Mouse (Mus musculus): ENCODE results near the gene Rbms3.
A peak's percentile ranks its signal among the peaks of the same experiment; 100 is the strongest.

Gene Rbms3

GRCm38 (mm10) chr9:117373164-117373741, 256.5 kb downstream of the Rbms3 start:
- no peak for DNase-seq (ENCODE audit: low spot score)

DNA sequence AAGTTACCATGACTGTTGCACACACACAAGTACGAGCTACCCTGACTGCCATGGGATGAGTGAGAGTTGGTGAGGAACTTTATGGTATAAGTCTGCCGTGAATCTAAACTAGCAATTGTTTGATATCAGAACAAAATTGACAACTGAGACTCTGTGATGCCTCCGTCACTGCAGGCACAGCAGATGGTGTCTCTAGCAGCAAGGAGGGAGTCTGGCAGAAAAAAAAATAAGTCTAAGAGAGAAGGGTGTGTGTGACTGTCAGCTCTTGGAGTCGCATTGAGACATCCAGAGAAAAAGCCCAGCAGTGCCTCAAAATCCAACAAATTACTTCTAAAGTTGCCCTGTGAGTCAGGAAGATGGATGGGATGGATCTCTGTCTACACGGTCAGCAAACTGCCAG, 257.7 kb downstream of the Rbms3 start:
- DNase-seq (ENCODE audit: low spot score) = no peak

DNA sequence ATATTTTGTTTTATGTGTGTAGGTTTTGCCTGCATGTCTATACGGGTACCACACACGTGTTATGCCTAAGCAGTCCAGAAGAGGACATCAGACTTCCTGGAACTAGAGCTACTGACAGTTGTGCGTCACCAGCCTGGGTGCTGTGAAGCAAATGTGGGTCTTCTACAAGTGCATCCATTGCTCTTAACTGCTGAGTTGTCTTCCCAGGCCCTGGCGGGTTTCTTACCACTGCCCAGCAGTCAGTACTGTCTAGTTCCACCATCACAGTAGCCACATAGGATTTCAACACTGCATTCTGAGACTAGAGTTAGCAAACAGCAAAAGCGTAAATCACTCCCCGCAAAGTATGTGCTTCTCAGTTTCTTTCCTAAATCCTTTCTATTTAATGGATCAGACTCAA, 259.6 kb downstream of the Rbms3 start:
- no peak for DNase-seq (ENCODE audit: low spot score)

DNA sequence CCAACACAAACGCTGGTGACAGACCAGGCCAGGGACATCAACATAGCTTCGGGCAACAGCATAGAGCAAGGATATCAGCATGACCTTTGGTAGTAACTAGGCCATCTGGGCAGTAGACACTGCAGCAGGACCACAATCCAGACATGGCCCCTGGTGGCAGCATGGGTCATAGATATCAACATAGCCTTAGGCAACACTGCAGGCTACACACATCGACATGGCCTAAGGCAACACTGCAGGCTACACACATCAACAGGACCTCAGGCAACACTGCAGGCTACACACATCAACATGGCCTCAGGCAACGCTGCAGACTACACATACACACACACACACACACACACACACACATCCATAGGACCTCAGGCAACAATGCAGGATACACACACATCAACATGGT, 261.7 kb downstream of the Rbms3 start:
- DNase-seq (ENCODE audit: low spot score) = no peak

DNA sequence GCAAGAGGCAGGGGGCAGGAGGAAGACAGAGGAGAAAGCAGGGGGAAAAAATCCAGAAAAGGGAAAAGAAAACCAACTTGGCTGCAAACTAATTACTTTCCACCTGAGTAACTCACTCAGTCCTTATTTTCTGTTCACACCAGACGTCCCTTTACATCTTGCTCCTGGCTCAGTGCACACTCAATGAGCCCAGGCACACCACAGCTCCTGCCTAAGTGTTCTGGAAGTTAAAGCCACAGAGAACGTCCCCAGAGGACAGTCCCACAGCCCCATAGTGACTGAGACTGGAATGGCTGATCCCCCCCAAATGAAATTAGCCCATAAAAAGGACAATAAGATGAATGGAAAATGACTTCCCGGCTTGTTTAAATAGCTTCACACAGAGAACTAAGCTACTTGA, 265.1 kb downstream of the Rbms3 start:
- DNase-seq (ENCODE audit: low spot score) = no peak

GRCm38 (mm10) chr9:117361431-117361830, 268.3 kb downstream of the Rbms3 start:
- DNase-seq (ENCODE audit: low spot score) = no peak

DNA sequence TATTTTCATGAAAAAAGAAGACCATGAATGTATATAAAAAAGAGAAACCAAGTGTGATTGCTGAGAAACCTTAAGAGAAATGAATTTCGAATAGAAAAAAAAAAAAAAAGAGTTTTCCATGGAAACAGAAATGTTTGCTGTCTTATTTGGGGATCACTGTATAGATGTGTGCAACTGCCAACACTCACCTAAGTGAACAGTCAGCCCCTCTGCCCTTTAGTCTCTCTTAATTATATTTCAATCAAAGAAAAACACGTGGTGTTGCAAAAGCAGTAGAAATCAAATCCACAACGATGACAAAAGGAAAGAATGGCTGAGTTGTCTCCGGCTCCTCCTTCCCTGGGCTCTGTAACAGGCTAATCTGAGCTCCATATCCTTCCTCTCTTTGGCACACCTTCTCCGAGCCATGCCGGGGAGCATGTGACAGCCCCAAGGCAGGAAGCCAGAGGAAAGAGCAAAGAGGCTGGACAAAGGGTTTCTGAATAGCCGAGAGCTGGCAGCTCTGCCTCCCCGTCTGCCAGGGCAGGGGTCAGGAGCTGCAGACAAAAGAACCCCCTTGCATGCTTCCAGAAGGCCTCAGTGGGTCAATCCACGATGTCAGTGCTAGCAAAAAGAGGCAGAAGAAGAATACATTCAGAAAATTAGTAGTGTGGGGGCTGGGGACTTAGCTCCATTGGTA, 272.8 kb downstream of the Rbms3 start:
- DNase-seq (ENCODE audit: low spot score) = peak; percentile 52

DNA sequence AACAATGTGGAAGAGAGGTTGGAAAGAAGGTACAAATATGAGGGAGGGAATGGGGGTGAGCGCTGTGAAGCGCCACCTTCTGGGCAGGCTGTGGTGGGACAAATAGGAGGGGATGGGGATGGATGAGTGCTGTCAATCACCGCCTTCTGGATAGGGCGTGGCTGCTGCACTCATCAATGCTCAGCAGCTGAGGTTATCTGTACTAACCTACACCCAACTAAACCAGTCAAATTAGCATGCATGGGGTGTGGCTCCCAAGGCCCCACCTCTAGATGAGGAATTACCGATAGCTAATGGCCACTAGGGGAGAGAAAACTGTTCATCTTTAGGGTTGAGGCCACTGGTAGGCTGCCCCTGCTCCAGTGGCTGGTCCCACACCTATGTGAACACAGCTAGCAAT, 274.2 kb downstream of the Rbms3 start:
- DNase-seq (ENCODE audit: low spot score) = no peak

DNA sequence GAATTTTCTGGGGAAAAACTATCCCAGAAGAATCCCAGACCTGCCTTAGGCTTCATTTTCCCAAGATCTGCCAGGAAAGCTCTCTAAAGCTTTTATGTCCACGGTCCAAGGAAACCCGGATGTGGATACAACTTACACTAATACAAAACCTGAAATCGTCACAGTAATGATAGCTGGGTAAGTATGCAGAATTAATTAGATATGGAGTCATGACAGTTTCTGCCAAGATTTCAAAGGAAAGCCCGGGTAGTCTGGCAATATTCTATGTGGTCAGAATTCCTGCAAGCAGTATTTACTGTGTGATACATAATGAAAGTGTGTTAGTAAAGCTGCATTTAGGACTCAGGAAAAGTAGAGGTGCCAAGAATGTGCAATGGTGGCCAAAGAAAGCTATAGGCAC, 287.4 kb downstream of the Rbms3 start:
- DNase-seq (ENCODE audit: low spot score) = no peak

GRCm38 (mm10) chr9:117330681-117331080, 299.0 kb downstream of the Rbms3 start:
- no peak for DNase-seq (ENCODE audit: low spot score)

- no peak for DNase-seq (ENCODE audit: low spot score)
These were observed 310.4 kb downstream of the Rbms3 start for GRCm38 (mm10) chr9:117319271-117319670.

GRCm38 (mm10) chr9:117318461-117318860, 311.3 kb downstream of the Rbms3 start:
- DNase-seq (ENCODE audit: low spot score) = no peak

DNA sequence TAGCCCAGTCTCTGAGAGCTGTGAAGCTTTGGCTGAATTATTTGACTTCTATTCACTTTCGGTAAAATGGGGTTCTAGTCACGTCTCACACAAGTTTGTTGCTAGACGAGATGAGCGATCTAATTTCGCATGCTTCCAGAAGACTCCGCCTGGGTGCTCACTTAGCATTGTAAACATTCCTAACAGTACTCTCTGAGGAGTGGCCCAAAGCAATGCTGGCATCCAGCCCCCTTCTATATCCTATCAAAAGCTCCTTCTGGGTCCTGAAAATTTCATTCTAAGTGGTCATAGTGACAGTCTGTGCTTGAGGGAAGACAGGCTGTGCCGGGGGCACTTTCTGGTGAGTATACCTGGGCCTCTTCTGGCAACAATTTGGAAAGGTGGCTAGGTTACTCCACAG, 312.5 kb downstream of the Rbms3 start:
- DNase-seq (ENCODE audit: low spot score) = no peak

DNA sequence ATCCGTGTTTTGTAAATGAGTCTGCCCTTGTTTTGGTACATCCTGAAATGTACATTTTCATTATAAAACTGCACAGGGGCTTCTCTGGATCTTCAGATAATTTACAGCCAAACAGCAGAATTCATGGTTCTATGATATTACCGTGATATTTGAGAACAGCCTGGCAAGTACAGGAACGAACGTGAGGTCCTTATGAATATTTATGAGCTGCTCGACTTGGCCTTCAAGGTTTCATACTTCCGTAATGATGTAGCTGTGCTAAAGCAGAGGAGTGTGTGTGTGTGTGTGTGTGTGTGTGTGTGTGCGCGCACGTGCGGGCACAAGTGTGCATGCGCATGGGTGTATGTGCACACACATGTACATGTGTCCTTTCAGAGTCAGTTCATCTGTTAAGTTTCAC, 316.1 kb downstream of the Rbms3 start:
- DNase-seq (ENCODE audit: low spot score) = no peak

DNA sequence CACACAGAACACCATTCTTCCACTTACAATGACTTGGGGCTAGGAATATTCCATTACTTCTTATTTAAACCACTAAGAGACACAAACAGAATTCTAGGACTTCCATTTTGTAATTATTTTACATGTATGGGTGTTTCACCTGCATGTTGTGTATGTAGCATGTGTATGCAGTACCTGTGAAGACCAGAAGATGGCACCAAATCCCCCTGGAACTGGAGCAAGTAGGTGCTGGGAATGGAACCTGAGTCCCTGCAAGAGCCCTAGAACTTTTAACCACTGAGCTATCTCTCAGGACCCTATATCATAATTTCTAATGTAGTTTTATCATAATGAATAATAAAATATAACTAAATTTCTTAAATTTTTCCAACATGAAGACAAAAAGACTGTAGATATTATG, 319.9 kb downstream of the Rbms3 start:
- no peak for DNase-seq (ENCODE audit: low spot score)

GRCm38 (mm10) chr9:117298991-117299390, 330.7 kb downstream of the Rbms3 start:
- no peak for DNase-seq (ENCODE audit: low spot score)

DNA sequence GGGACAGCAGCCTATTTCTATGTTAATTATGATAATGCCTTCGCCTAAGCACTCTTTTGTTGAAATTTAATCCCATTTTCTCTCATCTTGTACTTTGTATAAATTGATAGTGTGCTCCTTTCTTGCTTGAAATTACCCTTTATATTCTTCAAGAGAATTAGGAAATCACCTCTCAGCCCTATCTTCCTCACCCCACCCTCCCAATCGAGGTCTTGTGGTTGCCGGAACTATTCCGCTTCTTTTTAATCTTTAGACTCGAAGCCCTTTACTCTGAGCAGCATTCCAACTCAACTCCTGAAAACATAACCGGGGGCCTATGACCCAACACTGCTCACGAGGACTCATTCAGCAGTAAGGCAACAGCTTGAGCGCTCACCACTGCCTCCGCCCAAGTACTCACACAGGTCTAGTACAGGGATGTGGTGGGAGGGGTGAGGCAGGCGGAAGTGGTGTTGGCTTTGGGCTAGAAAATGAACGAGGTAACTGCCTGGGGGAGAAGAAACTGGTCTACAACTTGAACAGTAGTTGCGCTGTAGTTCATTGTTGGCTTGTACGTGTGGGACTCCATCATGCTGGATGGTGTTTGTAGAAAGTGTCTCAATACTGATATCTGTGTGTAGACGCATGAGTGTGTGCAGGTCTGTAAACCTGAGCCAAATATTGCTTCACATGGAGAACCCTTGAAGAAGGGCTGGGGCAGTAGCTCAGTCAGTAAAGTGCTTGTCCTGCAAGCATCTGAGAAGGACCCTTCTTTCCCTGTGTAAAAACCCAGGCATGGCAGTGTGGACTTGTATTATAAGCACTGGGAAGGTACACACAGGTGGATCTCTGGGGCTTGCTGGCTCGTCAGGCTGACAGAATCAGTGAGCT, 331.8 kb downstream of the Rbms3 start:
- DNase-seq (ENCODE audit: low spot score) = no peak

- DNase-seq (ENCODE audit: low spot score) = no peak
These were observed 338.5 kb downstream of the Rbms3 start for GRCm38 (mm10) chr9:117291066-117291850.

- no peak for DNase-seq (ENCODE audit: low spot score)
These were observed 354.9 kb downstream of the Rbms3 start for GRCm38 (mm10) chr9:117274846-117275245.

DNA sequence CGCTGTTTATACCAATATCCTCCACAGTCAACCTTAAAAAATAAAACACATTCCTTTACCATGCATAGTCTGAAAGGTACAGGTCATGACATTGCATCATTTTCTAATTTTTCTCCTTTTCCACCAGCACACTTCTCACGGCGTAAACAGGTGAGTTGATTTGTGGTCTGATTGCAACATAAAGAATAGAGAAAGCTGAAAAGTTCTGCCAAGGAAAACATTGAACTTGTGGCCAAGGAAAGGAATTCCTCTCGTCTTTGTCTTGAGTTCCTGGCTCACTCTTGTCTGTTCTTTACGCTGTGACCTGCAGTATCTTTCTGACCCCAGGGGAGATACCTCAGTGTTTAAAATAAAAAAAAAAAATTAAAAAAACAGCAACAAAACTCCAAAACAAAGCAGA, 370.1 kb downstream of the Rbms3 start:
- DNase-seq (ENCODE audit: low spot score) = no peak

DNA sequence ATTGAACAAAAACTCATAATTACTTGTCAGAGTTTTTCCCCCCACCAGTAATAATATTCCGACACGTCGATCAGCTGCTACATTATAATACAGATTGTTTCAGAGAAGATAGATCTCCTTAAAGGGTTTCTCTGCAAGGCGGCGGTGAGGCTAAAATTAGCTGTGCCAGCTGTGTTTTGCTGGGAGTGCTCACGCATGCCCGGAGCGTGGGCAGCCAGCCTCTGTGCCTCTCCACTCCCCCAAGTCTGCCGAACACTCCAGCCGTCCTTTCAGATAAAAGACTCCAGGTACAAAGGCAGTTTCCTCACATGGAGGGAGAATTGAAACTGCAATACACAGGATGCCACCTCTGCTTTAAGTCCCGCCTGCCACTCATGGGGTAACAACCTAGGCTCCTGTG, 376.4 kb downstream of the Rbms3 start:
- DNase-seq (ENCODE audit: low spot score) = peak; percentile 51

- DNase-seq (ENCODE audit: low spot score) = peak; percentile 56
These were observed 377.3 kb downstream of the Rbms3 start for GRCm38 (mm10) chr9:117252411-117252861.
